Mouse (Mus musculus): ENCODE measurements around the gene Prr5l.

DNA sequence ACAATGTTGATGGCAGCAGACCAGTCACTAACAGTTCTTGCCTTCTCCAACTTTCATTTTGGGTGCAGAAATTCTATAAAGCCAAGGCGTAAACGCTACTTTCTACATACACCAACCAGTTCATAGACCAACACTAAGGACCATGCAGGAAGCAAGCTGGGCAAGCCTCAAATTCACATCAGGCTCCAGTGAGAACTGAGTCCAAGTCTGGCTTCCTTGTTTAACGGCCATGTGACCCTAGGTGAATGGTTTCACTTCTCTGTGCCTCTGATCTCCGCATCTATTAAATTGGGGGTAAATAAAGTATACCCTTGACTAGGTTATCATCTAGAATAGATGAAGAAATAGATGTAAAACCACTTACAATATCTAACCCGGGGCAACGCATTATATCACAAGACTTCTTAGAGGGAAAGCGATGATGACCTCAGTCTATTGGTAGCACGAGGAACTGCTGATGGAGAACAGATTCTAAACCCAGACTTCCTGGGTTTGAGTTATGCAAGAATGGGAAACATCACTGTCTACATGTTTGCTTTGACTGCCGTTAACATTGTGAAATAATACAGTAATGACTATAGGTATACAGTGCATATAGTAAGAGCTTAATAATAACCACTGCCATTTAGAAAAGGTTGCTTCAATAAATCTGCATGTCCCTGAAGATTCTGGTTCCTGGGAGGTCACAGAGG, 1.2 kb downstream of the Prr5l start:
- TF ChIP-seq CTCF (IDR thresholded peaks at IDR 0.05; ENCODE audit: control insufficient read depth, insufficient read depth, insufficient read length) (no peak), CEBPB (IDR thresholded peaks at IDR 0.05; ENCODE audit: low read depth) (no peak), FOSL1 (IDR thresholded peaks at IDR 0.05; ENCODE audit: insufficient read depth, low read length, poor library complexity, severe bottlenecking) (no peak), MYOD1 (IDR thresholded peaks at IDR 0.05; ENCODE audit: control insufficient read depth, insufficient read length, low read depth) (no peak), MAX (IDR thresholded peaks at IDR 0.05) (no peak), MYOG (IDR thresholded peaks at IDR 0.05; ENCODE audit: control insufficient read depth, extremely low read depth, insufficient read length) (no peak), USF1 (IDR thresholded peaks at IDR 0.05; ENCODE audit: low read depth) (no peak)
